Mouse (Mus musculus): ENCODE measurements around the gene Etv6.

- TF ChIP-seq CTCF (IDR thresholded peaks at IDR 0.05; ENCODE audit: insufficient read depth, low read length) (no peak), POLR2A (IDR thresholded peaks at IDR 0.05; ENCODE audit: borderline replicate concordance, extremely low read depth, low read depth, low read length) (no peak)
These were observed 8.5 kb upstream of the Etv6 start for GRCm38 (mm10) chr6:134027022-134027421.
